Mouse (Mus musculus): ENCODE data around the gene Wnt3a. TPM values are rescaled to one million over a fixed set of nuclear protein-coding genes. Genes with fewer than 3 reads are reported as not detected.

The Wnt3a gene
- total RNA-seq (2017): not detected in 2 replicates

DNA sequence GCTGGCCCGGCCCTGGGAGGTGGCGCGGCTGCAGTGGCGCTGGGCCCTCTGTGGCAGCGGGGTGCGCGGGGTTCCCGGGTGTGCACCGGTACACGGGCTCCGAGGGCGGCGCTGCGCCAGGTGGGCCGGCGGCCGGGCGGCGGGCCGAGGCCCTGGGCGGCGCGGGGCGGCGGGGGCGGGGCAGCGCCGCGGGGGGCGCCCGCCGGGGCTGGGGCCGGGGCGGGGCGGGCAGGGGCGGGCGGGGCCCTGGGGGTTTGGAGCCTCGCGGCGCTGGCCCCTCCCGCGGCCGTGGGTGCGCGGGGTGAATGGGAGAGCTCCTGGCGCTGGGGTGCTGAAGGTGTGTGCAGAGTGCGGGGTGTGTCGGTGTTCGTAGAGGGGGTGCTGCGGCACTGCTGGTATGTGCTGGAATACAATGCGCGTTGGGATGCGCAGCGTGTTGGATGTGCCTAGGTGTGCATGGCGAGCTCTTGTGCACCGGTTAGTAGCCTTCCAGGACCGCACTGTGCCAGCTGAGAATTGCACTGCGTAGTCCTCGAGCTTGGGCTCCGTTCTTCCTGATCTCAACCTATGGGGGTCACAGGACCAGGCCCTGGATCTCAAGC, at the start of gene Wnt3a:
Wnt3a (minus strand) TSS at position 51 of the 602 bp plus-strand sequence.
- no peak for ATAC-seq (ENCODE audit: extremely low read depth, insufficient number of reproducible peaks, low FRiP score, poor library complexity, severe bottlenecking)

DNA sequence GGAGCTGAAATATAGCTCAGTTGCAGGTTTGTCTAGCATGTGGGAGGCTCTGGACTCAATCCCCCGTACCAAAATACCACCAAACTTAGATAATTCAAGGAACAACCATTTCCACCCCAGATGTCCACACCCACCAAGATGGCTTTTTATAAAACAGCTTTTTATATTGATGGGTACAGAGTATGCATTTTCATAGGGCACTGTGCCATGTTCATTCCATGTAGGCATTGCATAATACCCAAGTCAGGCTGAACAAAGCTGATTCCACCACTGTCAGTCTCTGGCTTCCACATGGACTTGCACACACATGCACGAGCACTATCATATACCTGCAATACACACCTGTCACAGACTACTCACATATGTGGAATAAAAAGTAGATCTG, 48.2 kb upstream of the Wnt3a start:
- no peak for ATAC-seq (ENCODE audit: extremely low read depth, insufficient number of reproducible peaks, low FRiP score, poor library complexity, severe bottlenecking)

DNA sequence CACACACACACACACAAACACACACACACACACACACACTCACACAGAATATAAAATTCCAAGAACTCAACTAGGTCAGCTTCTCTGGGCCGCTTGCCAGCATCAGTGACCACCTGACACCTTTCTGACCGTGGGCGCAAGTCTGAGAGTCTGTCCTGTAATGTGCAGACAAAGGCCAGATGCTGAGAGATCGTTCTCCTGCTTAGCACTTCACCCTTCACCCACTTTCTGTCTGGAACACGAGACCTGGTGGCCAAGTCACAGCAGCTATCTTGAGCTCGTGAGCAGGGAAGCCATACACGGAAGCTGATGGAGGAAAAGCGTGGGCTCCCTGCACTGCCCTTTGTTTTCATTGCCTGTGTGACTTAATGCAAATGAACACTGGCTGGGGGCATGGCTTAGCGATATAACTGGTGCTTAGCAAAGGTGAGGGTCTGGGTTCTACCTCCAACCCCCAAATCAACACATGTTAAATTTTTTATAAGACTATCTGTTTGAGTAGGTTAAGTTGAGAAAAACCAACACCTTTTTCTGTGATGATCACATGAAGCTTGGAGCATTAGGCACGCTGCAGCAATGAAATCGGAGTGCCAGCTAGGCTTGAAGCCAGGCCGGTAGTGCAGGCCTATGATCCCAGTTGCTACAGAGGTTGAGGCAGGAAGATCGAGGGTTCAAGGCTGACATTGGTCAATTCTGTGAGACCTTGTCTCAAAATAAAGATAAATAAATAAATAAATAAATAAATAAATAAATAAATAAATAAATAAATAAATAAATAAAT, 47.6 kb upstream of the Wnt3a start:
- ATAC-seq (ENCODE audit: extremely low read depth, insufficient number of reproducible peaks, low FRiP score, poor library complexity, severe bottlenecking): no peak

DNA sequence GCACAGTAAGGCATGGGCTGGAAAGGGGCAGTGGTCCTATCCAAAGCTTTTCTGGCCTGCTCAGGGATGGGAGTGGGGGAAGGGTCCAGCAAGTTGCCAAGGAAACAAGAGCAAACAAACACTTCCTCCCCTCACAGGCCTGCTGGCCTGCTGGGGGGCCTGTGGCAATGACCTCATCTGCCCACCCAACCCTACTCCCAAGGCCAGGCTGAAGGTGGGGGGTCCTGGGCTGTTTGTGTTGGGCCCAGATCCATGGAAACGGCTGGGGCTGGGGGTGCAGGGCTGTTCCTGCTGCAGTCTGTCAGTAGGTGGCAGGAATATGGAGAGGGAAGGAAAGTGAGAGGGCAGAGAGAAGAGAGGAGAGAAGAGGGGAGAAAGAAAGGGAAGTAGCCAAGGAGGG, 45.8 kb upstream of the Wnt3a start:
- no peak for ATAC-seq (ENCODE audit: extremely low read depth, insufficient number of reproducible peaks, low FRiP score, poor library complexity, severe bottlenecking)

DNA sequence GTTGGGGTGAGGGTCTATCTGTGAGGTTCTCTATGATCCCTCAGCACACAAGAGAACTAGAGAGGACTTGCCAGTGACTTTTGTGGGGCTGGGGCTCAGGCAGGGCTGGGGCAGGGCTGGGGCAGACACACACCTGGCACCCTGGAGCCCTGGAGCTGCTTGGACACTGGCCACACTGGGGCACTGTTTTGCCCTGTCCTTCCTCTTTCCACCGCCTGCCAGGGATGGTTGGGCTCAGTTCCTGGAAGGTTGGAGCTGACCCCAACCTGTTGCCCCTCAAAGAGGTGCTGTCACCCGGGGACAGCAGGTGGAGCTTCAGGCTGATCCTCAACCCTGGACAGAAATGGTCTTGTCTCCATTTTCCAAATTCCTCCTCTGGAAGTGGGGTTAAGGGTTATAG, 45.4 kb upstream of the Wnt3a start:
- ATAC-seq (ENCODE audit: extremely low read depth, insufficient number of reproducible peaks, low FRiP score, poor library complexity, severe bottlenecking): no peak

DNA sequence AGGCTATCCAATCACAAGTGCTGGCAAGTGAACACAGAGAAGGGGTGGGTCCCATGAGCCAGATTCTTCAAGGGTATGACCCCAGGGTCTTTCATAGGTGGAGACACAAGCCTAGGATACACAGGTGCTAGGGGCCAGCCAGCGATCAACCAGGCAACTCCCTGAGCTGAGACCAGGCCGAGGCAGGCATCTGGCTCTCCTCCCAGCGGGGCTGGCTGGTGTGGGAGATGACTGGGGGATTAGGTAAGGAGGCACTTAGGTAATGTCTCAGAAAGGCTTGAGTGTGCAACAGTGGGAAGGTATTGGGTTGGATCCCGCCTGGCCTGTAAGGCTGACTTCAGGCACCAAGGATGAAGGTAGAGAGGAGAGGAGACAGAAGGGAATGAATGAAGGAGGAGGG, 44.6 kb upstream of the Wnt3a start:
- no peak for ATAC-seq (ENCODE audit: extremely low read depth, insufficient number of reproducible peaks, low FRiP score, poor library complexity, severe bottlenecking)

DNA sequence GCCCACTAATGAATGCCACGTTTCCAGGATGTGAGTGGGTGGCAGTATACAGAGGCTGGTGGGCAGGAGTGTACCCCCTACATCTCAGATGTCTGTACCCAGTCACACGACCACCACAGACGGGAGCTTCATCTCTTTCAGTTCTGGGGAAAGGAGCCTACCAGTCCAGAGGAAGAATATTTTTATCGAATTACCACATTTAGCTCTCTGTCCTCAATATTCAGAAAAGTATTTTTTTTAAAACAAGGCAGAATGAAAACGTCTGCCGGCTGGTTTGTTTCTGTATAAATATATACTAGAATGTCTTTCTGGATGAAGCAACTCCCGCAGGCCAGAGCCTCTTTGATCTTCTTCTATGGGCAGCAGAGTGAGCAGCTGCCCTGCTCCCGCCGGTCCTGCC, 42.4 kb upstream of the Wnt3a start:
- no peak for ATAC-seq (ENCODE audit: extremely low read depth, insufficient number of reproducible peaks, low FRiP score, poor library complexity, severe bottlenecking)

DNA sequence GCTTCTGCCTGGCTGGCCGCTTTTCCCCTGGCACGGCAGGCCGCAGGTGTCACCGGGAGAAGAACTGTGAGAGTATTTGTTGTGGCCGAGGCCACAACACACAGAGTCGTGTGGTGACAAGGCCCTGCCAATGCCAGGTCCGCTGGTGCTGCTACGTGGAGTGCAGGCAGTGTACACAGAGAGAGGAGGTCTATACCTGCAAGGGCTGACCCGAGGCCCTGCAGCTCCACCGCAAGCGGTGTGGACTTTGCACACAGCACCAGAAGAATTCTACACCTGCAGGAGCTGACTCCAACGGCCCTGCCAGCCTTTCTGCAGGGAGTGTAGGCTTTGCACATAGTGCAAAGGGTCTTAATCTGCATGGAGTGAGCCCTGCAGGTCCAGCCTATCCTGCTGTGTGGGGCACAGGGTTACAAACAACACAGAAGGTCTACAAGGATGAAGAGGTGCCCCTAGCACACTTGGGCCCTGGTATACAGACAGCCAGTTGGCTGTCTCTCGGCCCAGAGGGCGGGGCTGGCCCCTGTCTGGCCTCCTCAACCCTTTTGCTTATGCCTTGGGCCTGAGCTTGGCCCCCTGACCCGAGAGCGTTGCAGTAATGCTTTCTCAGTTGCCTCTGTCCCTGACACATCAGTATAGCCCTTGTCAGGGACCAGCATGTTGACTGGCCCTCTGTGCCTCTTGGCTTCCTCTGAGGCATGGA, 40.8 kb upstream of the Wnt3a start:
- no peak for ATAC-seq (ENCODE audit: extremely low read depth, insufficient number of reproducible peaks, low FRiP score, poor library complexity, severe bottlenecking)

DNA sequence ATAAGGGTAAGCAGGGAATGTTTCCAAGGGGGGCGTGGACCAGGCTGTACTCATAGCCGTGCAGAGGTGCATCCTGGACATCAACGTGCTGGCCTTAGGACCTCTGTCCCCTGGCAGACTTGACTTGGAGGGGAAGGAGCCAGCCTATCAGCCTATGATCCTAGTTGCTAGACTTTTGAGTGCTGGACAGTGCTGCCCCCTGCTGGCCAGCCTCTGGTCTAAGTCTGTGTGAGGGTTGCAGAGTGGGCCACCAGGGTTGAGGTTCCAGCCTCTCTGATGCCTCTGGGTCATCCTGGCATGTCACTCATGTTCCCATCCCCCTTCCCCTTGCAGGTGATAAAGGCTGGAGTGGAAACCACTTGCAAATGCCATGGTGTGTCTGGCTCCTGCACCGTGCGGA, 40.0 kb upstream of the Wnt3a start:
- ATAC-seq (ENCODE audit: extremely low read depth, insufficient number of reproducible peaks, low FRiP score, poor library complexity, severe bottlenecking): no peak

DNA sequence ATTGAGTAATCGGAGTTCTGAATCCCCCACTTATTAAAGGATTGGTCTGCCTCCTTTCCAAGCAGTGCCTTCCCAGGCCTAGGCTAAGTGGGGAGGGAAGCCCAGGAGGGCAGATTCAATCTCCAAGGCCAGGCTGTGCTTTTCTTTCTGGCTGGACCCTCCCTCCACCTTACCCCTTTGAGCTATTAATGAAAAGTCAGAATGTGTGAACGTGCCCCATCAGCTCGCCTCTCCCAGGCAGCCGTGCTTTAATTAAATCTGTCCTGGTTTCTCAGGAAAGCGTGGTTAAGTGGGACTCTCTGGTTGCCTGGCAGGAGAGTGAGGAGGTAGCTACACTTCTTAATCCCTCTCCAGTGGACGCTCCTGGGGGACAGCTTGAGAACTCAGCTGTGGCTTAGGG, 39.1 kb upstream of the Wnt3a start:
- no peak for ATAC-seq (ENCODE audit: extremely low read depth, insufficient number of reproducible peaks, low FRiP score, poor library complexity, severe bottlenecking)

DNA sequence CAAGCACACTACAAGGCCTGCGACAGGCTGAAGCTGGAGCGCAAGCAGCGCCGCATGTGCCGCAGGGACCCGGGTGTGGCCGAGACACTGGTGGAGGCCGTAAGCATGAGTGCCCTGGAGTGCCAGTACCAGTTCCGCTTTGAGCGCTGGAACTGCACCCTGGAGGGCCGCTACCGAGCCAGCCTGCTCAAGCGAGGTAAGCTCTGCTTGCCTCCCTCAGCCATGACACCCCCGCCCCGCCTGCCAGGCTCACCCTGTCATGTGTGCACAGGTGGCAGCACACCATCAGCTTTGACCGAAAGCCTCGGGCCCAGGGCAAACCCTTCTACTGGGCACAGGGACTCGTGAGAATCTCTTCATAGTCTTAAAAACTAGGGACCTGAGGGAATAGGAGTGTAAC, 37.1 kb upstream of the Wnt3a start:
- no peak for ATAC-seq (ENCODE audit: extremely low read depth, insufficient number of reproducible peaks, low FRiP score, poor library complexity, severe bottlenecking)

DNA sequence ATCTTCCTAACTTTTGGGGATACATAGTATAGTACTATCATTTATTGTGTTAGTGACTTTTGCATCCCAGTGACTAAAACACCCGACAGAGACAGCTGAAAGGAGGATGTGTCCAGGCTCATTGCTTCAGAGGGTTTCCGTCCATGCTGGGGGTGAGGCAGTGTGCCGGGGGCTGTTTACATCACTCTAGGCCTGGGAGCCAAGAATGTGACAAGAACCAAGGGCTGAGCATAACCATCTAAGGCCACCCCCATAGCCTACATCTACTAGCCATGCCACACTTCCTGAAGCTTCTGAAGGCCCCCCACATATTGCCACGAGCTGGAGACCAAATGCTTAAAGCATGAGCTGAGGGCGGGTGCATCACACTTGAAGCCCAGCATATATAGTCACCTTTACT, 34.2 kb upstream of the Wnt3a start:
- ATAC-seq (ENCODE audit: extremely low read depth, insufficient number of reproducible peaks, low FRiP score, poor library complexity, severe bottlenecking): no peak

DNA sequence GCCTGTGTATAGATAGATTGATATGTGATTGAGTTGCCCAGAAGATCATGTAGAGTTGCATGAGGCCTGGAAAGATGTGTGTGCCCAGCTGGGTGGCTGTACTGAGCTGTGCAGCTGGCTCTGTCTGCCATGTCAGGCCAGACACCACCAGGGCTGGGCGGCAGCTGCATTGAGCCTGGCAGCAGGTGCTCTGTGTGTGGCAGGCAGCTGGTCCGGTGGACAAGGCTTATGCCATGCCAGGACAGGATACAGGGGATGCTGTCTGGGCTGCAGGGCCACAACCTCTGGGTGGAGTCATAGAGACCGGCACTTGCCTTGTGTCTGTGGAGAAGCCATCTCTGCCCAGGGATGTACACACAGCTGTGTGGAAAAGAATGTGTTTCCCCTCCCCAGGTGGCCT, 32.4 kb upstream of the Wnt3a start:
- no peak for ATAC-seq (ENCODE audit: extremely low read depth, insufficient number of reproducible peaks, low FRiP score, poor library complexity, severe bottlenecking)

DNA sequence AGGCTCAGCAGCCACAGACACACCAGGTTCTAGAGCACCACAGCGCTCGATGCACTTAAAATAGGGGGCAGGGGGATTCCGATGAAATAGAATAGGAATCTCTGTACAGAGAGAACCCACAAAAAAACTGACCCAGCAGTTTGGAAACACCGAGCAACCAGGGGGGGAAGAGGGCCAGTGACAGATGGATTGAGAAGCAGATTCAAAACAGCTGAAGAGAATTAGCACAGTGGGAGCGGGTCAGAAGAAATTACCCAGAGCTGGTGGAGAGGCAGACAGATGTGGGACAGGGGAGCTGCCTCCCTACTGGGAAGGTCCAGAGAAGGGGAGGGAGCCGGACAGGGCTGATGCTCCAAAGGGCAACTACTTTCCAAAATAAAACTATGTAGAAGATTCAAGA, 26.0 kb upstream of the Wnt3a start:
- no peak for ATAC-seq (ENCODE audit: extremely low read depth, insufficient number of reproducible peaks, low FRiP score, poor library complexity, severe bottlenecking)

DNA sequence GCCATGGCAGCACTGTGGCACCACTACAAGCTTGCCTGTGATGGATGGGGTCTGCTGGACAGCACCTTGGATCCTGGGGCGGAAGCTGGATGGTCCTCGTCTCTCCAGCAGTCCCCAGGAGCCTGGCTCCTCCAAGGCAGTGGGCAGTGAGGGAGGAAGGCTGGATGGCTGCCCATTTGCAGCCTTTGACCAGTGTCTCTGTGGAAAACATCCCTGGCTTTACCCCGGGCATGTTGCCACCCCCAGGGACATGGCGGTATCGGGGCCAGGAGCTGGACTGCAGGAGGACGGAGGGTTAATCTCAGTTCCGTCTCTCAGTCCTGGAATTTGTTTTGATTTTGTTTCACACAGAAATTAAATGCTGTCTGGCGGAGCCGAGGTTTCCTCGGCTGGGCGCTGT, 23.4 kb upstream of the Wnt3a start:
- no peak for ATAC-seq (ENCODE audit: extremely low read depth, insufficient number of reproducible peaks, low FRiP score, poor library complexity, severe bottlenecking)

DNA sequence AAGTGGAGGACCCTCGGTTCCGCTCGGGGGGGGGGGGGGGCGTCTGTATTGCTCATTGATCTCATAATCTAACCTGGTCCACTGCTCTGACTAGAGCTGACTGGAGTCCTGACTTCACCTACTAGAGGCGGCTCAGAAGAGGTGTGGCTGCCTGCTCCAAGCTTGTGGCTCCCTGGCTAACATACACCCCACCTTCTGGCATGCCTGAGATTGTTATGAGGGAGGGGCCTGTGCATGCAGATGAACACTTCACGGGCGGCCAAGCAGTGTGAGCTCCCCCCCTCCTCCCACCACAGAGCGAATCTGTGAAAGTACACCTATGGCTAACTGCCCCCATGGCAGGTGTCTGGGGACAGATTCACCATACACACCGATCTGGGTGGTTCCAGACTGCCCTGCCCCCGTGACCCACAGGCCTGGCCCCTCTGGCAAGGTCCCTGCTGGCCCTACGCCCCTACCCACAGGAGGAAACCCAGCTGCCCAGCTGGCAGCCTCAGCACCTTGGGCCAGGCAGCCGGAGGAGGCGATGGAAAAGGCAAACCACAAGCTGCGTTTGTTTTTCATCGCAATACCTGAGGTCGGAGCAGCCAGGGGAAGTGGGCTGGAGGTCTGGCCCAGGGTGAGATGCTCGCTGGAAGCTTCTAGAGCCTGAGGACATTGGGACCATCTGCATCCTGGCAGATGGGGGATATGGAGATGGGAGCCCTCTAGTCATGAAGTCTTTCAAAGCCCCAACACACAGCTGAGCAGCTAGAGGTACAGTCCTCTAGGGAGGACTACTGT, 22.7 kb upstream of the Wnt3a start:
- ATAC-seq (ENCODE audit: extremely low read depth, insufficient number of reproducible peaks, low FRiP score, poor library complexity, severe bottlenecking): no peak

DNA sequence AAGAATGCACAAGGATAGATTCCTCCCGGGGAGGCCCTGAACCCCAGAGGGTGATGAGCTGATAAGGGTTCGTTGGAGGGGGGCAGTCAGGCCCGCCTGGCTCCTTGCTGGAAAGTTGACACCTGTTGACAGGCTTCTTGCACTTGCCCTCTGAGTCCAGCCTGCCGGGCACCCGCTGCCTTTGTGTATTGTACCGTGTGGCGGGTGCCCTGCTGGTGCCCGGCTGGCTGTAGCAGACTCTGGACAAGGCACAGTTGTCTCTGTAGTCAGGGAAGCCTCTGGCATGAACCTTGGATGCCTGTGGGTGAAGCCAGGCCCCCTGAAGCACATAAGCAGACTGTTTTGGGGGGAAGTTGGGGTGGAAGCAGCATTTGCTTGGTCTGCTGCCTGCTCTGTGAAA, 21.9 kb upstream of the Wnt3a start:
- ATAC-seq (ENCODE audit: extremely low read depth, insufficient number of reproducible peaks, low FRiP score, poor library complexity, severe bottlenecking): no peak

DNA sequence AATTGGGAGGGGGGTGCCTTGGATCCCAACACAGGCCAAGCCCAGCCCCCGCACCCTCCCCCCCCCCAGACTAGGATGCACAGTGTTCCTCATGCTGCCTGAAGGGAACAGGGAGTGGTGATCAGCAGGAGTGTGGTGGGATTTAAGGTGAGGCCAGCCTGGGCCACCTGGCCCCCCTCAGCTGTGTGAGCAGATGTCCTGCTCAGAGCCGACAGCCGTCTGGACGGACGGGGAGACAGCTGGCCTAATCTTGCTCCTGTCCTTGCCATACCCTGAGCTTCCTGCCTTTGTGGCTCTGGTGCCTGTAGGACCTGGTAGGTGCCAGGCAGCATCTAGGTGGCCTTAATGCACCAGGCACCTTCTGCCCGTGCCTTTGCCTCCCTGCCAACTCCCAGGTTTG, 21.5 kb upstream of the Wnt3a start:
- no peak for ATAC-seq (ENCODE audit: extremely low read depth, insufficient number of reproducible peaks, low FRiP score, poor library complexity, severe bottlenecking)

DNA sequence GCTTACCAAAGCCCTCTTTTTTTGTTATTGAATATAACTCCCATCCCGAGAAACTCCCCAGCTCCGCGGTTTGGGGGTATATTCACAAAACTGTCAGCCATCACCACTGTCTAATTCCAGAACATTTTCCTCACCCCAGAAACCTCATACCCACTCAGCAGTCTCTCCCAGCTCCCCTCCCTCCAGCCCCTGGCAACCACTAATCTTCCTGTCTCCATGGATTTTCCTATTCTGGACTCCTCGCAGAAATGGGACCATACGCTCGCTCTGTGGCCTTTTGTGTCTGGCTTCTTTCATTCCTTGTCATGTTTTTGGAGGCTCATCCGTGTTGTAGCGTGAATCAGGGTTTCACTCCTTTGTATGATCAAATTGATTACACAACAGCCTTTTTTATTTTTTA, 19.4 kb upstream of the Wnt3a start:
- ATAC-seq (ENCODE audit: extremely low read depth, insufficient number of reproducible peaks, low FRiP score, poor library complexity, severe bottlenecking): no peak
